Mouse (Mus musculus) intestine, embryonic 16.5 days (tissue): ENCODE measurements around the gene Nphp3. TPM values are rescaled to one million over a fixed set of nuclear protein-coding genes. Genes with fewer than 3 reads are reported as not detected.

Source experiments
- ATAC-seq: fragments of 200-750 bp; cut with Nextera tagmentation; 2 replicates; pipeline ENCODE4 v1.8.0; 2017; ENCODE audit warnings: moderate TSS enrichment, moderate library complexity
- H3K27ac ChIP-seq: fragments of 300-500 bp; sonication (generic); 2 replicates; pipeline ENCODE4 v1.5.1; 2014; ENCODE audit warnings: mild to moderate bottlenecking, low read length
- H3K27me3 ChIP-seq: fragments of 300-500 bp; sonication (generic); replicated peaks from 2 replicates; pipeline ENCODE4 v1.6.1; 2014; ENCODE audit warnings: low read length, control low read depth, mixed read lengths; ENCODE audit not compliant: control insufficient read depth, insufficient read depth
- H3K36me3 ChIP-seq: fragments of 300-500 bp; sonication (generic); 2 replicates; pipeline ENCODE4 v1.6.1; 2014; ENCODE audit warnings: low read length, control low read depth; ENCODE audit not compliant: control insufficient read depth, insufficient read depth
- H3K4me1 ChIP-seq: fragments of 300-500 bp; sonication (generic); 2 replicates; pipeline ENCODE4 v1.6.1; 2014; ENCODE audit warnings: low read length, control low read depth, mixed read lengths; ENCODE audit not compliant: control insufficient read depth, insufficient read depth
- H3K4me2 ChIP-seq: fragments of 300-500 bp; sonication (generic); 2 replicates; pipeline ENCODE4 v1.6.1; 2014; ENCODE audit warnings: low read depth, low read length, control low read depth
- H3K4me3 ChIP-seq: fragments of 300-500 bp; sonication (generic); 2 replicates; pipeline ENCODE4 v1.5.1; 2014; ENCODE audit warnings: mild to moderate bottlenecking, low read length
- H3K9ac ChIP-seq: fragments of 300-500 bp; sonication (generic); 2 replicates; pipeline ENCODE4 v1.6.1; 2014; ENCODE audit warnings: low read depth, low read length
- H3K9me3 ChIP-seq: fragments of 300-500 bp; sonication (generic); 2 replicates; pipeline ENCODE4 v1.6.1; 2016; ENCODE audit warnings: low read length, control low read depth; ENCODE audit not compliant: control insufficient read depth
- WGBS: fragments of 180-500 bp; shearing (Covaris S2); extraction: QIAGEN DNeasy Blood & Tissue Kit; methylation state at CpG from one replicate; pipeline ENCODE4 v1.1.7; 2014; 5-methylcytosine and 5-hydroxymethylcytosine counted together
- polyA plus RNA-seq: library from polyadenylated mRNA; unstranded; fragments of >200 nt; fragmentation: Nextera tagmentation; extraction: Ambion mirVana; gene quantifications from 2 replicates; pipeline ENCODE4 v1.2.1, GENCODE M21; 2015

Gene Nphp3
- polyA plus RNA-seq, 1 experiment from 2014 or later: 2.3 TPM

- H3K4me3 ChIP-seq: no peak overlapping the region
- H3K27ac ChIP-seq: no peak overlapping the region
- no peaks in the 10 kb centered on the region for H3K27me3 ChIP-seq
- 88% methylated on average over 6 of the region's 6 CpGs for WGBS
- no peak overlapping the region for H3K9ac ChIP-seq
- no peak for ATAC-seq
- no peaks in the 10 kb centered on the region for H3K9me3 ChIP-seq
- no peak overlapping the region for H3K4me2 ChIP-seq
- peaks cover 6% of the 10 kb centered on the region for H3K36me3 ChIP-seq
- H3K4me1 ChIP-seq: no peaks in the 10 kb centered on the region
Observed at GRCm38 (mm10) chr9:104051028-104051427, 48.7 kb downstream of the Nphp3 start.

- WGBS: under 1% methylated on average over 59 of the region's 59 CpGs
Observed at GRCm38 (mm10) chr9:104062430-104063243, 60.3 kb downstream of the Nphp3 start, which contains the start of gene Uba5. Uba5 (minus strand) TSS chr9:104063134.

GRCm38 (mm10) chr9:104063244-104063961 lies 61.1 kb downstream of the Nphp3 start, which contains the start of gene Acad11:
Acad11 (plus strand) TSS chr9:104063377.
- H3K9ac ChIP-seq: peak within 1 kb of the TSS; percentile 81
- ATAC-seq: peak; percentile 96
- H3K4me3 ChIP-seq: peak within 1 kb of the TSS; percentile 100
- no peaks in the 10 kb centered on the region for H3K9me3 ChIP-seq
- peaks cover 12% of the 10 kb centered on the region for H3K4me1 ChIP-seq
- peak within 1 kb of the TSS; percentile 77 for H3K4me2 ChIP-seq
- WGBS: under 1% methylated on average over 30 of the region's 30 CpGs
- no peaks in the 10 kb centered on the region for H3K27me3 ChIP-seq
- H3K27ac ChIP-seq: peak within 1 kb of the TSS; percentile 48
- H3K36me3 ChIP-seq: peaks cover 6% of the 10 kb centered on the region

More at GRCm38 (mm10) chr9:104062430-104063243, 60.3 kb downstream of the Nphp3 start, which contains the start of gene Uba5:
- Histone ChIP-seq H3K27ac (peak within 1 kb of the TSS; percentile 48), H3K9ac (peak within 1 kb of the TSS; percentile 81), H3K27me3 (no peaks in the 10 kb centered on the region), H3K36me3 (peaks cover 6% of the 10 kb centered on the region), H3K9me3 (no peaks in the 10 kb centered on the region), H3K4me1 (peaks cover 12% of the 10 kb centered on the region), H3K4me3 (peak within 1 kb of the TSS; percentile 100), H3K4me2 (peak within 1 kb of the TSS; percentile 77)
- peak; percentile 81 for ATAC-seq

GRCm38 (mm10) chr9:104064571-104064970 lies 62.2 kb downstream of the Nphp3 start:
- H3K9me3 ChIP-seq: no peaks in the 10 kb centered on the region
- no peak overlapping the region for H3K27ac ChIP-seq
- ATAC-seq: no peak
- WGBS: 21% methylated on average over 1 of the region's 1 CpGs
- peaks cover 4% of the 10 kb centered on the region for H3K36me3 ChIP-seq
- H3K4me2 ChIP-seq: no peak overlapping the region
- H3K4me1 ChIP-seq: peaks cover 12% of the 10 kb centered on the region
- H3K9ac ChIP-seq: no peak overlapping the region
- H3K4me3 ChIP-seq: no peak overlapping the region
- H3K27me3 ChIP-seq: no peaks in the 10 kb centered on the region

- H3K9ac ChIP-seq: no peak overlapping the region
- no peak overlapping the region for H3K4me2 ChIP-seq
- H3K4me3 ChIP-seq: no peak overlapping the region
- no peaks in the 10 kb centered on the region for H3K4me1 ChIP-seq
- 72% methylated on average over 4 of the region's 4 CpGs for WGBS
- no peak for ATAC-seq
- no peaks in the 10 kb centered on the region for H3K36me3 ChIP-seq
- no peaks in the 10 kb centered on the region for H3K27me3 ChIP-seq
- H3K27ac ChIP-seq: no peak overlapping the region
- no peaks in the 10 kb centered on the region for H3K9me3 ChIP-seq
Observed at GRCm38 (mm10) chr9:104070241-104070640, 67.9 kb downstream of the Nphp3 start.

GRCm38 (mm10) chr9:104070863-104071604 lies 68.7 kb downstream of the Nphp3 start:
- peak; percentile 95 for ATAC-seq
- Histone ChIP-seq H3K4me1 (no peaks in the 10 kb centered on the region), H3K4me2 (no peak overlapping the region), H3K9ac (no peak overlapping the region), H3K4me3 (no peak overlapping the region), H3K27ac (peak overlapping the region; percentile 69), H3K9me3 (no peaks in the 10 kb centered on the region), H3K27me3 (no peaks in the 10 kb centered on the region), H3K36me3 (no peaks in the 10 kb centered on the region)
- 68% methylated on average over 8 of the region's 8 CpGs for WGBS

GRCm38 (mm10) chr9:104075808-104076207 lies 73.5 kb downstream of the Nphp3 start:
- Histone ChIP-seq H3K27me3 (no peaks in the 10 kb centered on the region), H3K27ac (no peak overlapping the region), H3K4me1 (no peaks in the 10 kb centered on the region), H3K36me3 (0 out of 2 replicates have a peak, but pooled peaks cover 2% of the 10 kb centered on the region), H3K9ac (no peak overlapping the region), H3K4me3 (no peak overlapping the region), H3K9me3 (no peaks in the 10 kb centered on the region), H3K4me2 (no peak overlapping the region)
- WGBS: 66% methylated on average over 2 of the region's 2 CpGs
- ATAC-seq: no peak

GRCm38 (mm10) chr9:104078780-104079179 lies 76.4 kb downstream of the Nphp3 start:
- ATAC-seq: no peak
- 93% methylated on average over 1 of the region's 1 CpGs for WGBS

GRCm38 (mm10) chr9:104079379-104079778 lies 77.0 kb downstream of the Nphp3 start:
- Histone ChIP-seq H3K36me3 (0 out of 2 replicates have a peak, but pooled peaks cover 2% of the 10 kb centered on the region), H3K9me3 (no peaks in the 10 kb centered on the region), H3K9ac (no peak overlapping the region), H3K27me3 (no peaks in the 10 kb centered on the region), H3K4me2 (no peak overlapping the region), H3K4me1 (no peaks in the 10 kb centered on the region), H3K4me3 (no peak overlapping the region), H3K27ac (no peak overlapping the region)
- WGBS: 53% methylated on average over 5 of the region's 5 CpGs
- ATAC-seq: peak; percentile 55; the same call in 1 of the 2 replicates

More at GRCm38 (mm10) chr9:104078780-104079179, 76.4 kb downstream of the Nphp3 start:
- Histone ChIP-seq H3K4me1 (no peaks in the 10 kb centered on the region), H3K36me3 (0 out of 2 replicates have a peak, but pooled peaks cover 2% of the 10 kb centered on the region), H3K9me3 (no peaks in the 10 kb centered on the region), H3K27me3 (no peaks in the 10 kb centered on the region), H3K4me3 (no peak overlapping the region), H3K4me2 (no peak overlapping the region), H3K9ac (no peak overlapping the region), H3K27ac (no peak overlapping the region)
